Mouse (Mus musculus): ENCODE measurements around the gene Abcb5. TPM values are rescaled to one million over a fixed set of nuclear protein-coding genes. Genes with fewer than 3 reads are reported as not detected.

Gene Abcb5
- total RNA-seq, 2 experiments from 2014 or later, result not detected

DNA sequence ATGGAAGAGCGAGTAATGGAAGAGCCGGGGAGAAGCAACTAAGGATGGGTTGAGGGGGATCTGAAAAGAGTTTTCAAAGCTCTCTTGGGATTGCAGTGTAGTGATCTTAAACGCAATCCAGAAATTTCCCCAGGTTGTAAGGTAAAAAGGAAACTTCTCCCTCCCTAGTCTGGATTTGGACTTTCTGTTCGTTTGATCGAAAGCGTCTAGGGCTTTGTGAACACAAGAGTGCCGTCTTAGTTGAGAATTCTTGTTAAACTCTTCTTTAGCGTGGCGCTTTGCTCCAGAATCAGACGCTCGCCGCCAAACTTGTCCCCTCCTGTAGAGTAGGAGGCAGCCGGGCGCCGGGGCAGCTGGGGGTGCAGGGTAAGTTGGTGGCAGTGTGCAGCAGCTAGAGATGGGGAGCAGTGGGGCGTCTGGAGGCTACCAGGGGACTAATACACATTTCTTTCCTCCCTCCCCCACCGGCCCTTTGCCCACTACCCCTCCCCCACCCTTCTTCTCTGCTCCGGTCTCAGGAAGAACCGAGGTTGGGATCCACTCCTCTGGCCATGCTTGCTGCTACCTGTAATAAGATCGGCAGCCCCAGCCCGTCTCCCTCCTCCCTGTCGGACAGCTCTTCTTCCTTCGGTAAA lies 118.2 kb downstream of the Abcb5 start:
- no peak for DNase-seq

DNA sequence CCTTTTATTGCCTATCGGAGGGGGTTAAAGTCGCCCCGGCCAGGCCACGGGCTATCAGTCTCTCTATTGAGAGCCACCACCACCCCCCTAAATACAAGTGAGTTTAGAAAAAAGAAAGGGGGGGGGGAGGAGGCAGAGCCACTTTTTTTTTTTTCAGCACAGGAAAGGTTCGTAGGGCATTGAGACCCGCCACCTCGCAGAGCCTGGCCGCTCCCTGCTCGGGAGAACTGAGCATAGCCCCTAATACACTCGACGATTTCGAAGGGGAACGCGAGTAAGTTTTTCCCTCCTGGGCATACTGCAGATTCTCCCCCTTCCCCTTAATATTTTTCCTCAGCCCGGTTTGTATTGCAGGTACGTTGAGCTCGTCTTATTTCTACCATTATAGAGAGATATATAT lies 118.8 kb downstream of the Abcb5 start:
- no peak for DNase-seq

DNA sequence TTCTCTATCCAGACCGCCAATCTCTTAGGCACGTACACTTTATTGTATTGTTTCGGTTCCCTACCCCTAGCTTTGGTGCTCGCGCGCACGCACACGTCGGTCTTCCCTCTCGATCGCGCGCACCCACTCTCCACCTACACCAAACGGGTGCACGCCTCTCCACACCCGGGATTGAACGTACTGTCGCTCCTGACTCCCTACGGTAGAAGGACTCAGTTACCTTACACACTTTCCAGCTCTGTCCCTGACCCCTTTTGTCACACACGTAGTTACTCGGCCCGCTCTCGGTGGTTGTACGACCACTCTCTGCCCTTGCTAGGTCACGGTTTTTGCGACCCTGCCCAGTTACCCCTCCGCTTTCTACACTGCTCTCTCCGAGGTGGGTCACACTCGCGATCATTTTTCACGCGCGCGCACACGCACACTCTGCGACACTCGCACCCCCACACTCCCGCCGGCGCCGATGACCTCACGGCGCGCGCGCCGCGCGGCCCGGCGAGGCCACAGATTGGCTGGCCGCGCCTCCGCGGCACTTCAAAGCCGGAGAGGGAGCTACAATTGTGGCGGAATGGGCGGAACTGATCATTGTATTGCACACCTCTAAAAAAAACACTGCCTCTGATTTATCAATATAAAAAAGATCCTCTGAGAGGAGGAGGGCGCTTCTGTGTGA lies 119.4 kb downstream of the Abcb5 start:
- DNase-seq, result peak; percentile 38

DNA sequence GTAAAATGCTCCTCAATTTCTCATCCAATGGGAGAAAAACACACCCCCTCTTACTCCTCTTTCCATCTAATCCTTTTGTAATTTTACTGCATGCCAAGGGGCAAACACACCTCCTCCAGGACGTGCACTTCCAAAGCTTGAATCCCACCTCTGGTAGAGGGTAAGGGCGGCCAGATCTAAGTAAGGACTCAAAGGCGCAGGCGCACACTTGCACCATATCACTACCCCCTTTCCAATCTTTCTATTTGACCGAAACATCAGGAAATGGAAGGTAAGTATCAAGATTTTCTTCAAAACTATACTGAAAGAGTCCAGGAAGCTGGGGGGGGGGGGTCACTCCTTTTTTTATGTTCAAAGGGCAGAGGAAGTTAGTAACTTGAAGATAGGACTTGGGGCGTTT lies 120.0 kb downstream of the Abcb5 start, which contains the start of gene Sp8:
Sp8 (plus strand) TSS at position 109 of the 400 bp plus-strand sequence.
- no peak for DNase-seq

- no peak for DNase-seq
Observed at GRCm38 (mm10) chr12:118845351-118845750, 120.9 kb downstream of the Abcb5 start.

DNA sequence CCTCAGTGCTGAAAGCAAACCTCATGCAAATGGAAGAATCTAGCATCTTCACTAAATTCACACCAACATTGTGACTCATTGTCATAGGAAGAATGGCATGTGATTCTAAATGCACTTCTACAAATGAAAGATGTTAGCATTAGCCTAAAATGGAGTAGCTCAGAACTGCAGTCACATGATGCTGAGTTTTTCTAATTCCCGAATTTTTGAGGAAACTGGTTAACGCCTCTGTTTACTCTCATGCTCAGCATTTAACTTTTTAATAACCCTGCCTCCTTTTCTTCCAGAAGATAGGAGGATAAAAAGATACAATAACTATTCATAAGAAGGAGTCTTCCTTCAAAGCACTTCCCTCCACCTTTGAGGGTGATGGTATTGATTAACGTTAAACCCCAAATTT lies 121.4 kb downstream of the Abcb5 start:
- DNase-seq, result no peak

GRCm38 (mm10) chr12:118844111-118844510 lies 122.1 kb downstream of the Abcb5 start:
- DNase-seq, result no peak

- DNase-seq, result no peak
Observed at GRCm38 (mm10) chr12:118842671-118843411, 123.4 kb downstream of the Abcb5 start.

GRCm38 (mm10) chr12:118841971-118842550 lies 124.2 kb downstream of the Abcb5 start:
- DNase-seq, result no peak

- no peak for DNase-seq
Observed at GRCm38 (mm10) chr12:118841381-118841922, 124.8 kb downstream of the Abcb5 start.

DNA sequence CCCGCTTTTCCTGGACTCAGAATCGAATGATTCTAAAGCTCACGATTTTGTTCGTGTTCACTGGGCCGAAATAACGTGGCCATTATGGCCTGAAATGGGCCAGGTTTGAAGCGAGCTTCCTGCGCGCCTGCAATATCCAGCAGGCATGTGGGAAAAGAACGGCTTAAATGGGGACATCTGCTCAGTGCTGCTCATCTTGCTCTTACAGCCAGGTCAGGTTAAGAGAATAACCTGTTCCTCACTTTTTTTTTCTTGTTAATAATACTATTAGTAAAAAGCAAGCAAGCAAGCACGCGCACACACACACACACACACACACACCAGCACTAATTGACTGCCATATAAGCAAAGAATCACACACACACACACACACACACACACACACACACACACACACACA lies 125.4 kb downstream of the Abcb5 start:
- DNase-seq, result no peak

DNA sequence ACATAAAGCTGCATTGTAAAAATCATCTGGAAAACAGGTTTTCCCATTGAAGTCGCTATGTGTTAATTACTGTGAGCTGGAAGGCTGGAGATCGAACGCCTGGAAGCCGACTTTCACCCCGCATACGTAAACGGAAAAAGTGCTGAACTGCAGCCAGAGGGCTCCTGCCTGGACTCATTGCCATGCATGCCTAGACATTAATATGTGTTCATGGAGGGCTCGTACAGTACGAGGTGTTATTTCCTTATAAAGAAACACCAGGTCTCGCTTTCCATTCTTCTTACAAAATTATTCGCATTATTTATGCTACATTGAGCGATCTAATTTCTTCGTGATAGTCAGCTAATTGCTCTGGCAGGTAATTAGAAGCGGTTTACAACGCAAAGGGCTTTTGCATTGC lies 125.9 kb downstream of the Abcb5 start:
- DNase-seq, result no peak

DNA sequence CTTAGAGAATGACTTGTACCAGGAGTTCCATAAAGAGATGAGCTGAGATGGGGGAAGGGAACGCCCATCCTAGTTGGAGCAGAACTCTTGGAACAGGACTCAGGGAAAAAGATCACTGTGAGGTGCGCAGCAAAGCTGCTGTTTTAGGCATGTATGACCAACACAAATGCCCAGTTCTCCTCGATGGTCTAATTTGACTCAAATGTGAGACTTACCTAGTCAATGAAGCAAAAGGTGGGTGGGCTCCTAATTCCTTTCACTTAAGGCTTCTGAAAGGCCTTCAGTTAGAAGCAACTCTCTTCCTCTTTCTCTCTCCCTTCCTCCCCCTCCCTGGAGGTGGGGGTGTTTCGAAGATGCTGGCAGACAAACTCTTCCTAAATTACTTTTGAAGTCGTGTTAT lies 126.8 kb downstream of the Abcb5 start:
- DNase-seq, result no peak

GRCm38 (mm10) chr12:118838260-118838659 lies 128.0 kb downstream of the Abcb5 start:
- DNase-seq, result no peak

DNA sequence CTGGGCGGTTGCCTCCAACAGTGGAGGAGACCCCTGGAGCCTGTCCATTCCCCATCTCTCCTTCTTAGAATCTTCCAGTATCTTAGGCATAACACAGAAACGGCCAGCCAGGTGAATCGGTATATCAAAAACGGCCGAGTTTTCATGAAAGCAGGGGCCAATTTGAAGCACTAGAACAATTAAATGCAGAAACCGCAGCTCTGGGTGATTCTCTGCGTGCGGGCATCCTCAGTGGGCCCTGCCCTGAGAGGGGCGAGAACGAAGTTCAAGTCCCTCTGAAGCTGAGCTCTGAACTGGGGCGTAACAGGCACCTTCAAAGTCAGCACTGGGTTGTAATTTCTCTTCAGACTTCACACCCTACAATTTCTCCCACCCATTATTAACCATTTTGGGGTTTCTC lies 128.9 kb downstream of the Abcb5 start:
- DNase-seq, result no peak

- peak; percentile 34 for DNase-seq
Observed at GRCm38 (mm10) chr12:118836411-118837341, 129.5 kb downstream of the Abcb5 start.

- DNase-seq, result no peak
Observed at GRCm38 (mm10) chr12:118829881-118830280, 136.3 kb downstream of the Abcb5 start.

Measured in heart, postnatal 4 days (tissue).